Mouse (Mus musculus): ENCODE measurements around the gene Sidt1. TPM values are rescaled to one million over a fixed set of nuclear protein-coding genes. Genes with fewer than 3 reads are reported as not detected.
"Not testable (repeated sequence)": the region's sequence is repeated elsewhere in the genome, so short reads cannot be mapped to it uniquely, and the experiment has no call there.

The Sidt1 gene
- polyA plus RNA-seq, 1 experiment from 2014 or later, result 12.3 TPM

GRCm38 (mm10) chr16:44293960-44294359 lies 39.0 kb downstream of the Sidt1 start:
- H3K27me3 ChIP-seq (replicated peaks), result no peaks in the 10 kb centered on the region
- H3K36me3 ChIP-seq (replicated peaks), result no peaks in the 10 kb centered on the region
- no peak for ATAC-seq (replicated peaks)
- no peaks in the 10 kb centered on the region for H3K4me1 ChIP-seq
- no peaks in the 10 kb centered on the region for H3K9me3 ChIP-seq
- H3K4me3 ChIP-seq, result no peak overlapping the region
- no peak overlapping the region for H3K27ac ChIP-seq
- no peak overlapping the region for H3K9ac ChIP-seq
- H3K4me2 ChIP-seq, result no peak overlapping the region

- H3K27me3 ChIP-seq (replicated peaks); H3K9me3 ChIP-seq; H3K4me3 ChIP-seq; ATAC-seq (replicated peaks); H3K36me3 ChIP-seq (replicated peaks); H3K4me2 ChIP-seq; H3K9ac ChIP-seq; H3K27ac ChIP-seq; H3K4me1 ChIP-seq: not testable (repeated sequence)
- WGBS, result 95% methylated on average over 2 of the region's 2 CpGs
These were observed 40.3 kb downstream of the Sidt1 start for GRCm38 (mm10) chr16:44292681-44293080.

GRCm38 (mm10) chr16:44289004-44289648 lies 43.9 kb downstream of the Sidt1 start:
- no peak overlapping the region for H3K4me3 ChIP-seq
- H3K9ac ChIP-seq, result no peak overlapping the region
- no peaks in the 10 kb centered on the region for H3K4me1 ChIP-seq
- no peaks in the 10 kb centered on the region for H3K9me3 ChIP-seq
- no peak for ATAC-seq (replicated peaks)
- 74% methylated on average over 4 of the region's 4 CpGs for WGBS
- H3K4me2 ChIP-seq, result no peak overlapping the region
- no peaks in the 10 kb centered on the region for H3K36me3 ChIP-seq (replicated peaks)
- no peaks in the 10 kb centered on the region for H3K27me3 ChIP-seq (replicated peaks)
- H3K27ac ChIP-seq, result no peak overlapping the region

GRCm38 (mm10) chr16:44287356-44287950 lies 45.5 kb downstream of the Sidt1 start:
- Histone ChIP-seq H3K27me3 (replicated peaks) (no peaks in the 10 kb centered on the region), H3K9ac (no peak overlapping the region), H3K4me3 (no peak overlapping the region), H3K36me3 (replicated peaks) (no peaks in the 10 kb centered on the region), H3K27ac (no peak overlapping the region), H3K9me3 (no peaks in the 10 kb centered on the region), H3K4me2 (no peak overlapping the region), H3K4me1 (no peaks in the 10 kb centered on the region)
- ATAC-seq (replicated peaks), result no peak
- WGBS, result 67% methylated on average over 7 of the region's 7 CpGs

- H3K36me3 ChIP-seq (replicated peaks), result no peaks in the 10 kb centered on the region
- ATAC-seq (replicated peaks), result no peak
- H3K27me3 ChIP-seq (replicated peaks), result no peaks in the 10 kb centered on the region
- H3K27ac ChIP-seq, result no peak overlapping the region
- no peak overlapping the region for H3K4me2 ChIP-seq
- H3K4me1 ChIP-seq, result no peaks in the 10 kb centered on the region
- no peak overlapping the region for H3K4me3 ChIP-seq
- 76% methylated on average over 5 of the region's 5 CpGs for WGBS
- H3K9ac ChIP-seq, result no peak overlapping the region
- no peaks in the 10 kb centered on the region for H3K9me3 ChIP-seq
These were observed 50.2 kb downstream of the Sidt1 start for GRCm38 (mm10) chr16:44282614-44283325.

GRCm38 (mm10) chr16:44282036-44282435 lies 51.0 kb downstream of the Sidt1 start:
- no peak overlapping the region for H3K27ac ChIP-seq
- H3K36me3 ChIP-seq (replicated peaks), result no peaks in the 10 kb centered on the region
- WGBS, result 72% methylated on average over 3 of the region's 3 CpGs
- no peak overlapping the region for H3K4me2 ChIP-seq
- H3K4me1 ChIP-seq, result no peaks in the 10 kb centered on the region
- no peaks in the 10 kb centered on the region for H3K27me3 ChIP-seq (replicated peaks)
- H3K9ac ChIP-seq, result no peak overlapping the region
- ATAC-seq (replicated peaks), result no peak
- H3K4me3 ChIP-seq, result no peak overlapping the region
- H3K9me3 ChIP-seq, result no peaks in the 10 kb centered on the region

- WGBS, result 58% methylated on average over 2 of the region's 2 CpGs
- Histone ChIP-seq H3K4me3 (no peak overlapping the region), H3K4me1 (no peaks in the 10 kb centered on the region), H3K27ac (no peak overlapping the region), H3K4me2 (no peak overlapping the region), H3K9me3 (no peaks in the 10 kb centered on the region), H3K27me3 (replicated peaks) (no peaks in the 10 kb centered on the region), H3K36me3 (replicated peaks) (no peaks in the 10 kb centered on the region), H3K9ac (no peak overlapping the region)
- ATAC-seq (replicated peaks), result no peak
These were observed 52.2 kb downstream of the Sidt1 start for GRCm38 (mm10) chr16:44280806-44281205.

GRCm38 (mm10) chr16:44277212-44277611 lies 55.8 kb downstream of the Sidt1 start:
- Histone ChIP-seq H3K9ac (no peak overlapping the region), H3K4me2 (no peak overlapping the region), H3K4me1 (no peaks in the 10 kb centered on the region), H3K27me3 (replicated peaks) (no peaks in the 10 kb centered on the region), H3K27ac (no peak overlapping the region), H3K36me3 (replicated peaks) (no peaks in the 10 kb centered on the region), H3K4me3 (no peak overlapping the region), H3K9me3 (no peaks in the 10 kb centered on the region)
- ATAC-seq (replicated peaks), result no peak
- 96% methylated on average over 10 of the region's 10 CpGs for WGBS

GRCm38 (mm10) chr16:44271371-44272038 lies 61.5 kb downstream of the Sidt1 start:
- Histone ChIP-seq H3K4me1 (no peaks in the 10 kb centered on the region), H3K9me3 (no peaks in the 10 kb centered on the region), H3K27me3 (replicated peaks) (no peaks in the 10 kb centered on the region), H3K4me2 (no peak overlapping the region), H3K4me3 (no peak overlapping the region), H3K9ac (no peak overlapping the region), H3K36me3 (replicated peaks) (no peaks in the 10 kb centered on the region), H3K27ac (no peak overlapping the region)
- no peak for ATAC-seq (replicated peaks)
- 77% methylated on average over 9 of the region's 9 CpGs for WGBS

GRCm38 (mm10) chr16:44270606-44271005 lies 62.4 kb downstream of the Sidt1 start:
- H3K4me2 ChIP-seq, result no peak overlapping the region
- H3K9ac ChIP-seq, result no peak overlapping the region
- no peak overlapping the region for H3K27ac ChIP-seq
- H3K4me1 ChIP-seq, result no peaks in the 10 kb centered on the region
- no peaks in the 10 kb centered on the region for H3K36me3 ChIP-seq (replicated peaks)
- no peaks in the 10 kb centered on the region for H3K9me3 ChIP-seq
- WGBS, result 85% methylated on average over 5 of the region's 5 CpGs
- no peaks in the 10 kb centered on the region for H3K27me3 ChIP-seq (replicated peaks)
- H3K4me3 ChIP-seq, result no peak overlapping the region
- no peak for ATAC-seq (replicated peaks)

GRCm38 (mm10) chr16:44269578-44269977 lies 63.4 kb downstream of the Sidt1 start:
- Histone ChIP-seq H3K27me3 (replicated peaks) (no peaks in the 10 kb centered on the region), H3K4me3 (no peak overlapping the region), H3K4me2 (no peak overlapping the region), H3K36me3 (replicated peaks) (no peaks in the 10 kb centered on the region), H3K27ac (no peak overlapping the region), H3K9me3 (no peaks in the 10 kb centered on the region), H3K9ac (no peak overlapping the region), H3K4me1 (no peaks in the 10 kb centered on the region)
- ATAC-seq (replicated peaks), result no peak
- 77% methylated on average over 6 of the region's 6 CpGs for WGBS

GRCm38 (mm10) chr16:44268541-44269215 lies 64.3 kb downstream of the Sidt1 start:
- 90% methylated on average over 7 of the region's 7 CpGs for WGBS
- H3K27me3 ChIP-seq (replicated peaks), result no peaks in the 10 kb centered on the region
- no peaks in the 10 kb centered on the region for H3K9me3 ChIP-seq
- no peak overlapping the region for H3K27ac ChIP-seq
- no peak overlapping the region for H3K4me3 ChIP-seq
- no peak for ATAC-seq (replicated peaks)
- no peaks in the 10 kb centered on the region for H3K36me3 ChIP-seq (replicated peaks)
- no peak overlapping the region for H3K9ac ChIP-seq
- no peaks in the 10 kb centered on the region for H3K4me1 ChIP-seq
- H3K4me2 ChIP-seq, result no peak overlapping the region
